Mouse (Mus musculus) gastrocnemius, adult 8-10 months (tissue): Measurements from ENCODE around the gene Mob2. TPM values are rescaled to one million over a fixed set of nuclear protein-coding genes. Genes with fewer than 3 reads are reported as not detected.

Experiments used
- DNase-seq, 2 experiments: peaks; one replicate each; pipeline ENCODE4 v3.0.0; 2022; ENCODE audit warnings: low spot score in 2 of 2
- total RNA-seq, 4 experiments: library from RNA; stranded (reverse); gene quantifications; 2 replicates each; pipeline ENCODE4 v1.2.4; 2022

Gene Mob2
- total RNA-seq, 4 experiments from 2014 or later = 53.3 to 58.5 (median 55.9) TPM

DNA sequence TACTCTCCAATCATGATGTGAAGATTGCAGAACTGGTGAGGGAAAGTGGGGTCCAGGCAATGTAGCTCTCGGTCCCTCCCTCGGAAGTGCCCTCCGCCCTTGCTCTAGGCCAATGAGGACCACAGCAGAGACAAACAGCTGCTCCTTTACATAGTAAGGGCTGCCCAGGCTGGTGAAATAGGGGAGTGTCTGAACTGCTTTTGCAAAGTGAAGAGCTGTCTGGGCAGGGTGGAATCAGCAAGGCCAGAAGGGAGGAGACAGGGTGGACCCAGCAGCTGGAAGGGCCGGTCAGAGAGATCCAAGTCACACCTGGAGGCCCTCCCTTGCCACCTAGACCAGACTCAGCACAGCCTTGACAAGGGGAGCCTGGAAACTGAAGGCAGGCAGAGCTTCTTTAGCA is 34.9 kb downstream of the Mob2 start:
- DNase-seq = no peak

DNA sequence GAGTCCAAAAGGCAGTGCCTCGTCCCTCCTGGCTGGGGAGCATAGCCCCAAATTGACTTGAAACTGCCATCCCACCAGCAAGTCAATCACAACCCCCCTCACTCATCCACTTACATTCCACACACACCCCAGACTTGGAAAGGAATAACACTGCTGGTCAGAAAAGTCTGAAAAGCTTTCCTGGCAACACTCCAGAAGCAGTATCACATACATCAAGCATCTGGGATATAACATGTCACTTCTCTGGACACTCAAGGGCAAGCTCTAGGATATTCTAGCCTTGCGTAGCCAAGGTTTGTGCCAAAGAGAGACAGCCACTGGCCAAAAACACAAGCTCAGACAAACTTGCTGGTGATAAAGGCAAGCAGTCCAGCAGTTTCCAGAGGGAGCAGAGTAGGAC is 35.7 kb downstream of the Mob2 start:
- DNase-seq = no peak

DNA sequence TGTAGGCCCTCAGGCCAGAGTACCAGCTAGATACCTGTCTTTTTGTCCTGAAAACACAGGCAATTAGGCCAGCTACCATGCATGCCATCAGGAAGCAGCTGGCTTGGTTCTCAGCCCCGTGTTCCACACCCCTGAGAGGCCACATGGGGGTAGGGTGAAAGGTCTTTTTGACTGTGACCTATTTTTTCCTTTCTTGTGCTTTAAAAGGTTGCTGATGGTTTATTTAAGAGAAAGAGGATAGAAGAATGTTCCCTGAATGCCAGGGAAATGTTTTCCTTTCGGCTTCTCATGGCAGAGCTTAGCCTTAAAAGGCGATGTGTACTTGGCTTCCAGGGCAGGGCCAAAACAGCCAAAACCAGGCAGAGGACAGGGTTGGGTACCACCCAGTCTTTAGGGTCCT is 40.0 kb downstream of the Mob2 start:
- DNase-seq = no peak

DNA sequence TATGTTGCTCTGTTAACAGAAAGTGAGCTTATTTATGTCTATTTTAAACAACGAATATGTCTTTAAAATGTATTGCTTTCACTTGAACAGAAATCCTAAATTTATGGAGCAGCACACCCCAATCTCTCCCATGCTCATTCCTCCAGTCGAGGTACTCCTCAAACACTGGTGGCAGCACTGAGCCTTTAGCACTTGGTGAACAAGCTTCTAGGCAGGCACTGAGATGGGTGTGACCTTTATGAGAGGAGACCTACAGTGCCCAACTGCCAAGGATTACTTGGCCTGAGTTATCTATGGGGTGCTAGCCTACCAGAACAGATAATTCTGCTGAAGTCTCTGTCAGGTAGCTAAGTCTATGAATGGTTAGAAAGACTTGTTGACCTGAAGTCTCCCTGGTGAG is 41.2 kb downstream of the Mob2 start:
- no peak for DNase-seq

DNA sequence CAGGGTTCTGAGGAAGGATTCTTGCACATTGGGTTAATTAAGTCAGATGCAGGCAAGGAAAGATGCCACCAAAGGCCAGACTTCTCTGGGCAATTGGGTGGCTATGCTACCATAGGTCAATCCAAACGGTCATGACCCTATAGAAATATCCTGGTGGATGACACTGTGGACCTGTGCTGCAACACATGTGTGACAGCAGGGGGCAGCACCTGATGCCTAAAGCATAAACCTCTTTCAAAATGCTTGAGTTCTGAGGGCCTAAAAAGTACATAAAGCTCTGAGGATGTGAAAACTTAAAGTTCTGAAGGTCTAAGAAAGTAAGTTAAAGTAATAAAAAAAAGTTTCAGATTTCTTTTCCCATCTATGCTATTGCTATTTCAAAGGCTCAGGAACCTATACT is 44.3 kb downstream of the Mob2 start:
- no peak for DNase-seq

DNA sequence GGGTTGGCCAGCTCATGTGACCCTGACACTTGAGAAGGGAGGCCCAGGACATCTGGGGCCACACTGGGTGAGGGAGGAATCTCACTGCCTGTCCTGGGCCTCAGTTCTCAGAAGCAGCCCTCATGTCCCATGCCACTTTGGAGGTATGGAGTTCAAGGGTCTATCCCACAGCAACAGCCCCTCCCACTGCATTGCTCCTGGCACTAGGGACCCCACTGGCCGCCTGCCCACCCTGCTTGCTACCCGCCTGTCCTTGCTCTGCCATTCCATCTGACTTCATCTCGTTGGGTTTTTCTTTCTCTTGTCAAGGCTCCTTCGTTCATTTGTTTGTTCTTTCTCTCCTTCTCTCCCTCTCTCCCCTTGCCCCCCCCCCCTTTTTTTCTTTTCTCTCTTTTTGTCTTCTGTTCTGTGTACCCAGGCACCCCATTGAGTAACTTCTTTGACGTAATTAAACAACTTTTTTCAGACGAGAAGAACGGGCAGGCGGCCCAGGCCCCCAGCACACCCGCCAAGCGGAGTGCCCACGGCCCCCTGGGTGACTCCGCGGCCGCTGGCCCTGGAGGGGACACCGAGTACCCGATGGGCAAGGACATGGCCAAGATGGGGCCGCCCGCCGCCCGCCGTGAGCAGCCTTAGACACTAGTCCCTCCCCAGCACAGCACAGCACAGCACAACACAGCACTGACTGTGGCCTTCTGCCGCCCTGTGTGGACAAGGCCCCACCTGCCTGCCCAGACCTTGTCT is 59.1 kb downstream of the Mob2 start:
- DNase-seq = no peak

DNA sequence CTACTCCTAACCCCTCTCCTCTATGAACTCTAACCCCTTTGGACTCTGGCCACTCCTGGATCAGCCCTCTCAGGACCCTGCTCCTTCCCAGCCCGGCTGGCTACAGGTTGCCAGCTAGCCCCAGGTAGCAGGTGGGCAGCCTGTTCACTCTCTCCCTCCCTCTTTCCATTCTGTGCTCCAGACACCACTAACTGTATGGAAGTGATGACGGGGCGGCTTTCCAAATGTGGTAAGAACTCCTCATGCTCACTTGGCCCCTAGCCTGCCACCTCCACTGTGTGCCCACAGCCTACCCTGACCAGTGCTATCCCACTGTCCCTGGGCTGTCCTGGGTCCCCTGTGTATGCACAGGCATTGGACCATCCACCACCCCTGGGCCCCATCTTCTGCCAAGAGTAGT is 60.2 kb downstream of the Mob2 start:
- DNase-seq = no peak

DNA sequence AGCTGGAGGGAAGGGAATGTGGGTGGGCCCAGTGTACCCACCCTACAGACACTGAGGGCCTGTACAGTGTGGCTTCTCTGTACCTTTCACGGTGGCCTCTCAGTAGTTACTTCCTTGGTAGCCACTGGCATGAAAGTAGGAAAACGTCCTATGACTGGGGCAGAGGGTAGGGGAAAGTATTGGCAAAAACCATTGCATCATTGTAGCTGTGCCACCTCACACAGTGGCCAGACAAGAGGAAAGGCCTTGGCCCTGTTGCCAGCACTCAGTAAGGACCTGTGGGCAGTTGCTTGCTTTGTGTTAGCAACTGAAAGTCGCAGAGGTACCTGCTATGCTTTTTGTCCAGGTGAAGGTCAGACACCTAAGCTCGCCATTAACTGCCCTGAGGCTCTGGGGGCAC is 66.7 kb downstream of the Mob2 start:
- no peak for DNase-seq

DNA sequence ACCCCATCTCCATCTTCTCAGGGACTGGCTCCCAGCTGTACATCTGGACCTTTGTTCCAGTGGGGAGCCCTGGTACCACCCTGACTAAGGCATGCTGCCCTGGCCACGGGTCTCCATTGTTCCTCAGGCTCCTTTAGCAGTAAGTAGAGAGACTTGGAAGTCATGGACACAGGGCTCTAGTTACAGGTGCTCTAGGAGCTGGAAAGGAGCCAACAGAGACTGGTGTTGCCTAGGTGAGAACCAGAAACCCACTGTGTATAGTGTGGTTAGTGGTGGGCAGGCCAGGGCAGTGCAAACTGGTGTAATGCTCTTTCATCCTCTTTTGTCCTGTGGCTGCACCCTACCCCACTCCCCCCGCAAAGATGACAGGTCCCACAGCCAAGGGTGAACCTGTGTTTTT is 69.7 kb downstream of the Mob2 start:
- no peak for DNase-seq

DNA sequence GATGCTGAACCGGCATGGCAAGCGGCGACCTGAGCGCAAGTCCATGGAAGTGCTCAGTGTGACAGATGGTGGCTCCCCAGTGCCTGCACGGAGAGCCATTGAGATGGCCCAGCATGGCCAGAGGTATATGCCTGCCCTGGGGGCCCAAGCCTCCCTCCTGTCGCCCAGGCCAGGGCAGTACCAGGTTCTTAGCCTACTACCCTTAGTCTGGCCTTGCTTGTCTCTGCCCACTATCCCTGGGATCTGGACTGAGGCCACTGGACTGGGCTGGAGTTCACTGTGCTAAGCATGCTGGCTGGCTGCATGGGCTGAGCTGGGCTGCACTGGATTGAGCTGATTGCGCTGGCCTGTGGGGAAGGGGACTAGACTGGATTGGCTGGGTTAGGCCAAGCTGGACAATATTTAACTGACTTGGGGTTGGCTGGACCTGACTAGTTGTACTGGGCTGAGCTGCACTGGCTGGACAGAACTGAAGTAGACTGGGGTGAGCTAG is 72.5 kb downstream of the Mob2 start:
- DNase-seq = no peak

DNA sequence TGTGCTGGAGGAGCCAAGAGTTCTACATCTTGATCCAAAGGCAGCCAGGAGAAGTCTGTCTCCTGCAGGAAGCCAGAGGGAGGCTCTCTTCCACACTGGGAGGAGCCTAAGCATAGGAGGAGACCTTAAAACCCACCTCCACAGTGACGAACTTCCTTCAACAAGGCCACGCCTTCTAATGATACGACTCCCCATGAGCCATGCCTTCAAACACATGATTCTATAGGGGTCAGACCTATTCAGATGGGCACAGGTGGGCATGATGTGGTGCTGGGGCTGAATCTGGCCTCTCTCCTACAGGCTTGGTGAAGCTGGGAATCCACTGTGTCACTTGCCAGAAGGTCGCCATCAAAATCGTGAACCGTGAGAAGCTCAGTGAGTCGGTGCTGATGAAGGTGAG is 79.6 kb downstream of the Mob2 start:
- no peak for DNase-seq

DNA sequence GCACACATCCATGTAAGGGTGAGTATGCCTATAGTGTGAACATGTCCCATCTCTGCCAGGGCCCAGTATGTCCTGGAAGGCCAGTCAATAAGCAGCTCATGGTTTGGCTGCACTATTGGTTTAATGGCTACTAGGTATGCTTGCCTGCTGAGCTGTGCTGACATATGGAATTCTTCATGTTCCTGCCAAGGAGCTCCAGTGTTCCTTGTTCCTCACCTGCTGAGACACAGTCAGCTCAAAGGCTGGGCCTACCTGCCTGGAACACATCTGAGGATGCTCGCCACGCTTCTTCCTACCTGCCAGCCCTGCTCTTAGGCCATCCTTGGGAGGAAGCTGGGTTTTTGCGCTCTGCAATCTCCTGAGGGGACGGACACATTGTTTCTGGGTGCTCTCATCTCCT is 81.6 kb downstream of the Mob2 start:
- no peak for DNase-seq

DNA sequence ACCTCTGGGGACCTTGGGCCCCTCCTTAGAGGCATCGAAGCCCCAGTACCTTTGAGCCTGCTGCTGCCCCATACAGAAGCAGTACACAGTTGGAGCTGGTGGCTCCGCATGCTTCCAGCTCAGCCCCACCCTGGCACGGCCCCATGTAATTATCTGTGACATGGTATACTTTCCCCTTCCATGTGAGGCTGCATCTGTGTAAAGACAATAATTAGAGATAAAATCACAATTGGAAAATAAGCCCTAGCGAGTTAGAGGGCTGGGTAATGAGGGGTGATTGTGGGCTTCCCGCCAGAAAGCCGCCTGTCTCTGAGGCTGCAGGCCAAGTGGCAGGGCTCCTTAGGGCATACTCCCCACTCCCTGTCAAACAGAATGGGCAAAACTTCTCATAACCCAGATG is 82.9 kb downstream of the Mob2 start:
- no peak for DNase-seq

DNA sequence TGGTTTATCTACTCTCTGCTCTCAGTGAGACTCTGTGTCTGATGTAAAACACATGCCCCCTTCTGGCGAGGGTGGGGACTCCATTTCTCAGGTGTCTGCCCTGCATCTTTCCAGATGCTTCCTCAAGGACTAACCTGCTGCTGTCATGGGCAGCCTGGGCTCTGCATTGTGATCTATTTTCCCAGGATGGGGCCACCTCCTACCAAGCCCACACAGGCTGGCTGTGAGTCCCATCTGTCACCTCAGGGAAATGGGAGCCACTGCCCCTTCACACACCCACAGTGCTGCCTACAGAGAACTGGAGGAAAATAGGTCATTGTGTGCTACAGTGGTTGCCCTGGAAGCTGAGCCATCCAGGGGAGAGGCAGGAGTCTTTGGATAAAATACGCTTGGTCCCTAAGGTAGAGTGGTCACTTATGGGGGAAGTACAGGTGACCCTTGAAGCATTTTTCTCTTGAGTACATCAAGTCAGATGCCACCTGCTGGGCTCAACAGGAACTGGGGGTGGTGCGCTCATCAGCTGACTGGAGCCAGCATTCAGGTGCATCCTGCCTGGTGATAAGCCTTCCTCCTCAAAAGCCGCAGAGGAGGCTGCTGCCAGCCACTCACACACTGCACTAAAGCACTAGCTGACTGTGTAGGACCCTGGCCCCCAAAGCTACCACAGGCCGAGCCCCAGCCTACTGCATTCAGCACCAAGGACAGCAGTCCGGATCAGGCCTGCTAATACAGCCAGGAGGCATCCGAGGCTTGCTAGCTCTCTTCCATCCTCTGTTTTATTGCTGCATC is 87.8 kb downstream of the Mob2 start:
- no peak for DNase-seq

DNA sequence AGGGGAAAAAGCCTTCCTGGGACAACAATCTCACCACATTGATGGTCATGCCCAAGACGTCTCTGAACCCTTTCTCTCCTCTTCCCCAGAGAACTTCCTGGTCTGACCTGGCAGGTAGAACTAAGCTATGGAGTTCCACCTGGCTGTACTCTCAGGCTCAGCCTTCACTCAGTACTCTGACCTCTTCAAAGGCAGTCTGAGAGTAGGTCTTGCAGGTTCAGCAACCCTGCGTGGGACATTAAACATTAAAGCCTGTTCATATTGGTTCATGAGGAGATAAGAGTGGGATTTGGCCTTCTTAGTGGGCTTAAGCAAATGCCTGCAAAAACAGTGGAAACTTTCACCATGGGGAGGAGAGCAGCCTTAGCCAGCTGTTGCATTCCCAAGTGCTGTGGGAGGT is 94.6 kb downstream of the Mob2 start:
- no peak for DNase-seq

DNA sequence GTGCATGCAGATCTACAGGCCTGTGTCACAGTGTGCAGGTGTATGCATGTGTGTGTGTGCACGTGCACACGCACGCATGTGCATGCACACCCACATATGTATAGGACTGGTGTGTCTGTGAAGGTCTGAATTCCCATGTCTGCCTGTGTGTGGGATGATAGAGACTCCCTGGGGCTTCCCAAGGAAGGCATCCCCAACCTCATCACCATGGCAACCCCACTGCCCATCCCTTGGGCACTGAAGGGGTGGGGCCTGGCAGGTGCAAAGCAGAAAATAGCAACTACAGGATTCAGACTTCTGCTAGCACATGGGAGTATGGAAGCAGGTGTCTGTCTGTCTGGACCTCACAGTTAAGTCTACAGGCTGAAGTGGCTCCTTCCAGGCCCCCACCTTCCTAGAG is 98.3 kb downstream of the Mob2 start:
- DNase-seq = no peak

DNA sequence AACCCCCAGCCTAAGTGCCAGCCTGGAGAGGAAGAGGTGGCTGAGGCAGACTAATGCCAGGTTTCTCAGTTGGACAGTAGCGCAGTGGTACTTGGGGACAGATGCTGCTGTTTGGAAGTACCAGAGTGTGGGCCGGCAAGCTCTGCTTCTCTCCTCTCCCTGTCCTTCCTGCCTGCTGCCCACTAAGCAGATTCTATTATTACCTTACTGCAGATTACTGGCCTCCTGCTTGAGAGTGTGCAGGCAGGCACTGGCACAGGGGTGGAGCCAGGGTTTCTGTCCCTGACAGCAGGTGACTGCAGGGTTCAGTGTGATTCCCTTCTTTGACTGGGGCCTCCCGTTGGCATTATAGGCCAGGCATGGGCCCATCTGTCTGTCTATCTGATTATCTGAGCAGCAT is 99.4 kb downstream of the Mob2 start:
- DNase-seq = no peak

DNA sequence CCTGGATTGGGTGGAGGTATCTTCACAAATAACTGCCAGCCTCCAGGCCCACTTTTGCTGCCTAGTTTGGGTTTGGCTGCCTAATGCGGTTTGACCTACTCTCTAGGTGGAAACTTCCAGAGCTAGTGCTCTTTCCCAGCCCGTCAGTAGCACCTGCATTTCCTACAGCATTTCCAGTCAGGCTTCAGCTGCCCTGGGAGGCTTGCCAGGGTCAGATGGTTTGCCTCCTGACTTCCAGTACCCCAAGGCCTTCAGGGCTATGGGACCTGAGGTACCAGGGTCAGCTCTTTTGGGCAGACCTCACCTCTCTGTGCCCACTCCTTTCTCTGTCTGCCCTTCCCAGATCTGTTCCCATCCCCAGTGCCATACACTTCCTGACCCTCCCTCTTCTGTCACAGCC is 99.9 kb downstream of the Mob2 start:
- no peak for DNase-seq

DNA sequence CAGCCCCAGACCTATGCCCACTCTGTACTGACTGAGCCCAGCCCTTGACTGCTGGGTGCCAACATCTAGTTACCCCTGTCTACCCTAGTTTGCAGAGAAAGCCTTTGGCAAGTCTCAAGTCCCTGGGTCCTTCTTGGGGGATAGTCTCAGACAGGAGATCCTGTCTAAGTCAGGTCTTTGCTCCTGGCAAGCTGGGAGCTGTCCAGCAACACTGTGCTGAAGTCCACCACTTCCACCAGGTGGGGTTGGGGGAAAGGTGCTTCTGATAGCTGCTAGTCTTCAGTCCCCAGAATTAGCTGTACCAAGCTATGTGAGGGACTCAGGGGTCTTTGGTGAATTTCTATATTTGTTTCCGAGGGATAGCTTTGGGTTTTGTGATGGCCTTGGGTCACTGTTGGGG is 101.7 kb downstream of the Mob2 start:
- no peak for DNase-seq
